ENCODE assay signal across 17 mouse cellular contexts in the genomic region with DNA sequence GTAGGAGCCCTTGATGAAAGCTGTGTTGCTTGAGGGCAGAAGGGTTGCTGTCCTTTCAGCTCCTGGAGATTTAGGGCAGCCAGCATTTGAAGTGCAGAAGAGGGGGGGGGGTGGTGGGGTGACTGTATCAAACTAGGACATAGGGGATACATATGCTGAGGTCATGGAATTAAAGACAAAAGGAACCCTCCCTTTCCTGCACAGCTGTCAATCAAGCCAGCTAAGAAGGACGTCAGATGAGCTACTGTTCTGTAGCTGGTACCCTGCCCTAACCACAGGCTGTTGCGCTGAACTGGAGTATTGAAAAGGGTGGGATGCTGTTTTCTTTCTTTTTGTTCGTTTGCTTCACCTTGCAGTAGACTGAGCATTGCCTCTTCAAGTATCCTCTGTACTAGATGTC.
DNase-seq lines count a peak whose midpoint lies in the region; ATAC-seq and TF ChIP-seq lines count a peak whose summit lies in the region.
"Had no signal": no experiment of that assay in that cellular context is flagged by ENCODE, and none has a peak within 500 bp of the region (broad histone marks: within the 10 kb centered on the region; RNA-seq: fewer than 3 reads in every experiment).

No protein-coding gene starts in this region.

- H3K27me3 ChIP-seq in forebrain, embryonic 12.5 days: no peaks in the 10 kb centered on the region
- H3K27me3 ChIP-seq in forebrain, embryonic 10.5 days (ENCODE audit: poor library complexity, severe bottlenecking): no peaks in the 10 kb centered on the region
- no peaks in the 10 kb centered on the region for H3K27me3 ChIP-seq in hindbrain, embryonic 11.5 days (ENCODE audit: control insufficient read depth, insufficient read depth, low read length)
- no peaks in the 10 kb centered on the region for H3K27me3 ChIP-seq in hindbrain, postnatal 0 days (ENCODE audit: insufficient read depth, low read length)
- H3K27me3 ChIP-seq in forebrain, embryonic 13.5 days: no peaks in the 10 kb centered on the region
- no peaks in the 10 kb centered on the region for H3K27me3 ChIP-seq in midbrain, embryonic 15.5 days (replicated peaks)
- no peaks in the 10 kb centered on the region for H3K27me3 ChIP-seq in liver, postnatal 0 days (ENCODE audit: insufficient read depth, low read length)
- H3K27me3 ChIP-seq: limb, embryonic 13.5 days; neural tube, embryonic 15.5 days had no signal

- H3K27ac ChIP-seq in forebrain, embryonic 12.5 days: no peak overlapping the region
- no peak overlapping the region for H3K27ac ChIP-seq in forebrain, embryonic 10.5 days
- no peak overlapping the region for H3K27ac ChIP-seq in hindbrain, embryonic 11.5 days (ENCODE audit: low read depth, low read length)
- H3K27ac ChIP-seq in hindbrain, postnatal 0 days: no peak overlapping the region
- H3K27ac ChIP-seq in forebrain, embryonic 13.5 days: peak overlapping the region; percentile 6; the same call in 1 of the 2 replicates
- peak overlapping the region; percentile 24; the same call in 1 of the 2 replicates for H3K27ac ChIP-seq in midbrain, embryonic 15.5 days
- H3K27ac ChIP-seq in liver, postnatal 0 days (ENCODE audit: low read depth): no peak overlapping the region
- H3K27ac ChIP-seq: limb, embryonic 13.5 days; liver, embryonic 14.5 days had no signal

- WGBS in forebrain, embryonic 12.5 days: 30% methylated on average over 3 of the region's 3 CpGs
- 57% methylated on average over 3 of the region's 3 CpGs for WGBS in forebrain, embryonic 10.5 days
- 49% methylated on average over 3 of the region's 3 CpGs for WGBS in hindbrain, embryonic 11.5 days
- 42% methylated on average over 3 of the region's 3 CpGs for whole genome bisulfite sequencing in hindbrain, postnatal 0 days
- 28% methylated on average over 3 of the region's 3 CpGs for WGBS in forebrain, embryonic 13.5 days
- WGBS in midbrain, embryonic 15.5 days: 38% methylated on average over 3 of the region's 3 CpGs
- 71% methylated on average over 3 of the region's 3 CpGs for WGBS in liver, postnatal 0 days (ENCODE audit: insufficient replicate concordance)

- no peak overlapping the region for H3K4me3 ChIP-seq in forebrain, embryonic 12.5 days (replicated peaks)
- H3K4me3 ChIP-seq in forebrain, embryonic 10.5 days: no peak overlapping the region
- H3K4me3 ChIP-seq in hindbrain, embryonic 11.5 days (ENCODE audit: low read depth, low read length): no peak overlapping the region
- H3K4me3 ChIP-seq in hindbrain, postnatal 0 days (ENCODE audit: low read length): no peak overlapping the region
- no peak overlapping the region for H3K4me3 ChIP-seq in forebrain, embryonic 13.5 days
- no peak overlapping the region for H3K4me3 ChIP-seq in midbrain, embryonic 15.5 days
- no peak overlapping the region for H3K4me3 ChIP-seq in liver, postnatal 0 days (ENCODE audit: low read depth, low read length)
- H3K4me3 ChIP-seq: limb, embryonic 13.5 days; myocyte; neural tube, embryonic 15.5 days had no signal

- H3K9me3 ChIP-seq in forebrain, embryonic 12.5 days: no peaks in the 10 kb centered on the region
- H3K9me3 ChIP-seq in forebrain, embryonic 10.5 days: no peaks in the 10 kb centered on the region
- no peaks in the 10 kb centered on the region for H3K9me3 ChIP-seq in hindbrain, embryonic 11.5 days (ENCODE audit: control insufficient read depth, low read length)
- H3K9me3 ChIP-seq in hindbrain, postnatal 0 days (ENCODE audit: low read length): no peaks in the 10 kb centered on the region
- H3K9me3 ChIP-seq in forebrain, embryonic 13.5 days (replicated peaks): no peaks in the 10 kb centered on the region
- H3K9me3 ChIP-seq in midbrain, embryonic 15.5 days: no peaks in the 10 kb centered on the region
- H3K9me3 ChIP-seq in liver, postnatal 0 days (ENCODE audit: low read length): no peaks in the 10 kb centered on the region
- H3K9me3 ChIP-seq: limb, embryonic 13.5 days; neural tube, embryonic 15.5 days had no signal

- H3K4me1 ChIP-seq in forebrain, embryonic 12.5 days: peaks cover 50% of the 10 kb centered on the region
- peaks cover 41% of the 10 kb centered on the region for H3K4me1 ChIP-seq in forebrain, embryonic 10.5 days
- peaks cover 5% of the 10 kb centered on the region for H3K4me1 ChIP-seq in hindbrain, embryonic 11.5 days (replicated peaks; ENCODE audit: control insufficient read depth, insufficient read depth, low read length)
- 0 out of 2 replicates have a peak, but pooled peaks cover 12% of the 10 kb centered on the region for H3K4me1 ChIP-seq in hindbrain, postnatal 0 days (ENCODE audit: insufficient read depth, low read length)
- H3K4me1 ChIP-seq in forebrain, embryonic 13.5 days: peaks cover 46% of the 10 kb centered on the region
- H3K4me1 ChIP-seq in midbrain, embryonic 15.5 days: peaks cover 34% of the 10 kb centered on the region
- H3K4me1 ChIP-seq in liver, postnatal 0 days (ENCODE audit: insufficient read depth): no peaks in the 10 kb centered on the region

- TF ChIP-seq CTCF in hindbrain, postnatal 0 days (IDR thresholded peaks at IDR 0.05; ENCODE audit: low read depth): no peak
- no peak for TF ChIP-seq CTCF in liver, postnatal 0 days (IDR thresholded peaks at IDR 0.05; ENCODE audit: low read depth)

- DNase-seq in forebrain, embryonic 10.5 days (ENCODE audit: extremely low spot score, low spot score): no peak
- DNase-seq in hindbrain, embryonic 11.5 days (ENCODE audit: low spot score): no peak
- DNase-seq in hindbrain, postnatal 0 days (ENCODE audit: low spot score): no peak
- DNase-seq in thymus, postnatal 14 days: no peak
- DNase-seq in liver, postnatal 0 days: no peak
- DNase-seq: cerebellum, adult 9-10 months; gastrocnemius, postnatal 25 days; kidney, adult 2 months; kidney, postnatal 14 days; thymus, postnatal 4 days had no signal

- peak; percentile 63; the same call in 1 of the 2 replicates for ATAC-seq in forebrain, embryonic 12.5 days (ENCODE audit: low FRiP score)
- peak; percentile 55; the same call in 1 of the 2 replicates for ATAC-seq in hindbrain, embryonic 11.5 days (ENCODE audit: low FRiP score)
- ATAC-seq in hindbrain, postnatal 0 days: no peak
- peak; percentile 61; the same call in 1 of the 2 replicates for ATAC-seq in forebrain, embryonic 13.5 days
- 0 out of 2 replicates have a peak, but pooled peaks have one; percentile 15 for ATAC-seq in midbrain, embryonic 15.5 days (replicated peaks)
- no peak for ATAC-seq in liver, postnatal 0 days

- no peak for TF ChIP-seq EP300 in liver, postnatal 0 days (IDR thresholded peaks at IDR 0.05; ENCODE audit: low read depth)

- H3K36me3 ChIP-seq in forebrain, embryonic 12.5 days (replicated peaks): peaks cover 28% of the 10 kb centered on the region
- peaks cover 23% of the 10 kb centered on the region for H3K36me3 ChIP-seq in forebrain, embryonic 10.5 days (replicated peaks)
- H3K36me3 ChIP-seq in hindbrain, embryonic 11.5 days (ENCODE audit: control insufficient read depth, insufficient read depth, low read length): 0 out of 2 replicates have a peak, but pooled peaks cover 3% of the 10 kb centered on the region
- peaks cover 21% of the 10 kb centered on the region; the same call in 1 of the 2 replicates for H3K36me3 ChIP-seq in hindbrain, postnatal 0 days (ENCODE audit: insufficient read depth, low read length)
- H3K36me3 ChIP-seq in forebrain, embryonic 13.5 days (ENCODE audit: poor library complexity, severe bottlenecking): peaks cover 24% of the 10 kb centered on the region
- H3K36me3 ChIP-seq in midbrain, embryonic 15.5 days (replicated peaks): peaks cover 12% of the 10 kb centered on the region; the same call in 1 of the 2 replicates
- peaks cover 23% of the 10 kb centered on the region for H3K36me3 ChIP-seq in liver, postnatal 0 days (replicated peaks; ENCODE audit: insufficient read depth, low read length)

- H3K9ac ChIP-seq in forebrain, embryonic 12.5 days: no peak overlapping the region
- no peak overlapping the region for H3K9ac ChIP-seq in hindbrain, embryonic 11.5 days (ENCODE audit: low read depth, low read length)
- no peak overlapping the region for H3K9ac ChIP-seq in hindbrain, postnatal 0 days (replicated peaks; ENCODE audit: low read length)
- H3K9ac ChIP-seq in forebrain, embryonic 13.5 days: no peak overlapping the region
- H3K9ac ChIP-seq in midbrain, embryonic 15.5 days: no peak overlapping the region
- H3K9ac ChIP-seq in liver, postnatal 0 days (replicated peaks): no peak overlapping the region
- H3K9ac ChIP-seq: limb, embryonic 13.5 days; liver, embryonic 14.5 days; neural tube, embryonic 15.5 days had no signal

- no peak overlapping the region for H3K4me2 ChIP-seq in forebrain, embryonic 12.5 days
- no peak overlapping the region for H3K4me2 ChIP-seq in hindbrain, embryonic 11.5 days (replicated peaks; ENCODE audit: low read depth, low read length)
- H3K4me2 ChIP-seq in hindbrain, postnatal 0 days (ENCODE audit: low read depth, low read length): no peak overlapping the region
- H3K4me2 ChIP-seq in forebrain, embryonic 13.5 days: no peak overlapping the region
- no peak overlapping the region for H3K4me2 ChIP-seq in midbrain, embryonic 15.5 days
- H3K4me2 ChIP-seq in liver, postnatal 0 days (ENCODE audit: low read depth, low read length): no peak overlapping the region
- H3K4me2 ChIP-seq: limb, embryonic 13.5 days; neural tube, embryonic 15.5 days had no signal

Comparison
In these comparisons a context has a peak if more than half of its experiments do, and no peak if none do; other contexts are left out.
1. ATAC-seq: peak in forebrain, embryonic 12.5 days (single experiment), hindbrain, embryonic 11.5 days (single experiment), forebrain, embryonic 13.5 days (single experiment) and midbrain, embryonic 15.5 days (single experiment); none in hindbrain, postnatal 0 days (single experiment) and liver, postnatal 0 days (single experiment).
2. H3K27ac ChIP-seq: peak in forebrain, embryonic 13.5 days (single experiment) and midbrain, embryonic 15.5 days (single experiment); none in forebrain, embryonic 12.5 days (single experiment), forebrain, embryonic 10.5 days (single experiment), hindbrain, embryonic 11.5 days (single experiment), hindbrain, postnatal 0 days (single experiment) and liver, postnatal 0 days (single experiment).